Mouse (Mus musculus) ZHBTc4 (cell line): Measurements from ENCODE around the gene Abcc2.

Source experiments
- DNase-seq: peaks from one replicate; pipeline ENCODE4 v3.0.0-alpha.2; 2011; ENCODE audit warnings: low read depth, low spot score

Gene Abcc2

GRCm38 (mm10) chr19:43777308-43777707 lies 4.7 kb upstream of the Abcc2 start:
- DNase-seq: no peak

GRCm38 (mm10) chr19:43780391-43780790 lies 1.6 kb upstream of the Abcc2 start:
- no peak for DNase-seq

GRCm38 (mm10) chr19:43784761-43785160 lies 2.8 kb downstream of the Abcc2 start:
- DNase-seq: no peak

- DNase-seq: no peak
These were observed 4.4 kb downstream of the Abcc2 start for GRCm38 (mm10) chr19:43786249-43787026.

GRCm38 (mm10) chr19:43789817-43790216 lies 7.8 kb downstream of the Abcc2 start:
- no peak for DNase-seq

- no peak for DNase-seq
These were observed 10.5 kb downstream of the Abcc2 start for GRCm38 (mm10) chr19:43792537-43792936.

GRCm38 (mm10) chr19:43793951-43794350 lies 12.0 kb downstream of the Abcc2 start:
- DNase-seq: no peak

GRCm38 (mm10) chr19:43795511-43795910 lies 13.5 kb downstream of the Abcc2 start:
- DNase-seq: peak; percentile 21

- DNase-seq: no peak
These were observed 15.2 kb downstream of the Abcc2 start for GRCm38 (mm10) chr19:43797216-43797615.

GRCm38 (mm10) chr19:43801427-43802051 lies 19.5 kb downstream of the Abcc2 start:
- no peak for DNase-seq

GRCm38 (mm10) chr19:43803866-43804265 lies 21.9 kb downstream of the Abcc2 start:
- peak; percentile 63 for DNase-seq

- peak; percentile 62 for DNase-seq
These were observed 27.3 kb downstream of the Abcc2 start for GRCm38 (mm10) chr19:43809331-43809730.

- DNase-seq: no peak
These were observed 29.4 kb downstream of the Abcc2 start for GRCm38 (mm10) chr19:43811419-43811818.

GRCm38 (mm10) chr19:43813315-43813714 lies 31.3 kb downstream of the Abcc2 start:
- DNase-seq: no peak

- DNase-seq: no peak
These were observed 33.8 kb downstream of the Abcc2 start for GRCm38 (mm10) chr19:43815661-43816414.

GRCm38 (mm10) chr19:43826855-43827254 lies 44.9 kb downstream of the Abcc2 start:
- DNase-seq: no peak

- DNase-seq: peak; percentile 79
These were observed 50.6 kb downstream of the Abcc2 start for GRCm38 (mm10) chr19:43832425-43833069.

- peak; percentile 35 for DNase-seq
These were observed 61.2 kb downstream of the Abcc2 start for GRCm38 (mm10) chr19:43843184-43843583.

GRCm38 (mm10) chr19:43845331-43845908 lies 63.4 kb downstream of the Abcc2 start:
- no peak for DNase-seq

GRCm38 (mm10) chr19:43847056-43847455 lies 65.1 kb downstream of the Abcc2 start:
- DNase-seq: no peak

- DNase-seq: peak; percentile 90
These were observed 66.0 kb downstream of the Abcc2 start for GRCm38 (mm10) chr19:43847966-43848365.

GRCm38 (mm10) chr19:43850026-43850425 lies 68.0 kb downstream of the Abcc2 start:
- DNase-seq: peak; percentile 73
